Mouse (Mus musculus) brain, embryonic 14.5 days (tissue): ENCODE results near the gene Tmem131.

Source experiments
- CTCF ChIP-seq: fragments of 200-500 bp; IDR thresholded peaks from 2 replicates; pipeline ENCODE4 v1.5.1; 2012; ENCODE audit warnings: inconsistent platforms, mild to moderate bottlenecking, moderate library complexity, borderline replicate concordance; ENCODE audit not compliant: insufficient read depth, insufficient read length; ENCODE audit errors: extremely low read depth
- POLR2A ChIP-seq: fragments of 200-500 bp; IDR thresholded peaks from 2 replicates; pipeline ENCODE4 v1.6.1; 2012; ENCODE audit warnings: mild to moderate bottlenecking, inconsistent platforms, borderline replicate concordance; ENCODE audit not compliant: poor library complexity, insufficient read depth, insufficient read length, severe bottlenecking; ENCODE audit errors: extremely low read depth

DNA sequence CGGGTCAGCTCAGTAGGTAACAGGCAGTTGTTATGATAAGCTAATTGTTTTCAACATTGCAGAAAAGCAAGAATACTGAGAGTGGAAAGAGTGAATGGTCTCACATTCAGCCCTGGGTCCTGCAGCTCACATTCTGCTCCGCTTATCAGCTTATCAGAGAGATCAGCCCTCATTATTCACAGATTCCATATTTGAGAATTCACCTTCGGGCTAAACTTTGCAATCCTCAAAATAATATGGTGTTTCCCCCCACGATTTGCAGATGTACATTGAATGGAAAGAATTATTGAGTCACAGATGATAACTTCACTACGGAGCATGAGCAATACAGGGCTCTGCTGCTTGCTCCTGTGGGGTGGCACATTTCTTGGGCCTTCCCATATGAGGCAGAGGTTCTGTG is 174.7 kb downstream of the Tmem131 start:
- TF ChIP-seq CTCF (no peak), POLR2A (no peak)
